Mouse (Mus musculus): ENCODE measurements around the gene Nr4a1. TPM values are rescaled to one million over a fixed set of nuclear protein-coding genes. Genes with fewer than 3 reads are reported as not detected.

Gene Nr4a1
- total RNA-seq, 2 experiments from 2014 or later: 275 to 349 TPM

GRCm38 (mm10) chr15:101283183-101283910 is 29.3 kb downstream of the Nr4a1 start:
- peak in 1 of 2 experiments; percentile 58 for DNase-seq (ENCODE audit: low spot score in 2 of 2)

DNA sequence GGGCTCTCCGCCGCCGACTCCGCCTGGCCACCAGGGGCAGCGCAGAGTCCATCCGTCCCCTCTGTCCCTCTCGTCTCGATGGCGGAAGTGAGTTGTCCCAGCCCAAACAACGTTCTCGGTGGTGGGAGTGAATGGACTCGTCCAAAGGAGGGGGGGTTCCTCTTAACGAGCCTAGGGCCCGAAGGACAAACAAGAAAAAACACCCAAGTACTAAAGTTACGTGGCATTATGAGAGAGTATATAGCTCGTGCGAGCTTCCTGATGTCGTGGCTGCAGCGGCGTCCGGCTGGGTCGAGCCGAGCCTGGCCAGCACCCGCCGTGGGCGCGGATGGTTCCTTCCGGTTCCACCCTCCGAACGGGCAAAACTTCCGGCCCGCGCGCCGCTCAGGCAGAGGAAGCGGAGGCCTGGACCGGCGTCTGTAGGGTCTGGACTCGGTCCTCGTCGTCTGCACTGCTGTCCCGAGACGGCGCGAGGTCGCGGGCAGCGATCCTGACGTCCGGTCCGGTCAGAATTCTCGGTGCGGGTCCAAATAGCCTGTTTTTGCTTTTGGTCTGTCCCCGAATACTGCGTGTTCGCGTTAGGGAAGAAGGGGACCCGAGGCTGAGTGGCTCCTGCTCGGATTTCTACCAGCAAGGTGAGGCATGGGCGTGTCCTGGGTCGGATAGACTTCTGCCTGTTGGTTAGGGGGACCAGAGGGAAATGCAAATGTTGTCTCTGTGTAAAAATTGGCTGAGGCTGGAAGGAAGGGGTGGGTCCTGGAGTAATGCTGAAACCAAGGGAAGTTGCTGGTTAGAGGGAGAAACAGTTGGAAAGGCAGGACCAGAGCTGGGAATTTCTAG is 30.1 kb downstream of the Nr4a1 start, which contains the start of gene Atg101:
Gene Atg101, plus strand, starts transcription at position 362 of the 840 bp plus-strand sequence.
- peak; percentile 87 to 88 for DNase-seq (ENCODE audit: low spot score in 2 of 2)

DNA sequence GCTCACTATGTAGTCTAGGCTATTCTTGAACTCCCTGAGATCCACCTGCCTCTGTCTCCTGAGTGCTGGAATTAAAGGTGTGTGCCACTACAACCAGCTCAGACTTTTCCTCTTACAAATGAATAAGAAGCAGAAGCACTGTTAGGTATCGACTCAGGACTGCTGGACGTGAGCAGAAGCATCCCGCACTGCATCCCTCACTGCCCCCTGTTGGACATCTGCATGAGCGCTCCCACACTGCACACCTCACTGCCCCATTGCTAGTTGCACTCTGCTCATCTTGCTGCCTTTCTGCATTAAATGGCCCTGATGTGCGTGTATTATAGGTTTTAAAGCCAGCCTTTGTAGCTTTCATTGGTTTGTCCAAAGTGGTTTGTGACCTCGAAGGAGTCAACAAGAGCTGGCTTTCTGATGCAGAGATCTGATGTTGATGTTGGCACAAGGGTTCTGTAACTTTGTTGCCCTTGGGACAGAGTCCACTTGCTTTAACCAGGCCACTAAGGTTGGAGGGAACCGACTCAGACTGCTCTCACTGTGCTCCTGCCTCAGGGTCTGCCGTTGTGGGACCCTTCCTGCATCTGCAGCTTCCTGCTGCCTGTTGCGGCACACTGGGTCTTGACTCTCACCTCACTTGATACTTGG is 32.2 kb downstream of the Nr4a1 start:
- no peak for DNase-seq (ENCODE audit: low spot score in 2 of 2)

- DNase-seq (ENCODE audit: low spot score in 2 of 2): no peak
These were observed 33.3 kb downstream of the Nr4a1 start for GRCm38 (mm10) chr15:101287361-101287760.

- no peak for DNase-seq (ENCODE audit: low spot score in 2 of 2)
These were observed 36.3 kb downstream of the Nr4a1 start for GRCm38 (mm10) chr15:101290354-101290753.

DNA sequence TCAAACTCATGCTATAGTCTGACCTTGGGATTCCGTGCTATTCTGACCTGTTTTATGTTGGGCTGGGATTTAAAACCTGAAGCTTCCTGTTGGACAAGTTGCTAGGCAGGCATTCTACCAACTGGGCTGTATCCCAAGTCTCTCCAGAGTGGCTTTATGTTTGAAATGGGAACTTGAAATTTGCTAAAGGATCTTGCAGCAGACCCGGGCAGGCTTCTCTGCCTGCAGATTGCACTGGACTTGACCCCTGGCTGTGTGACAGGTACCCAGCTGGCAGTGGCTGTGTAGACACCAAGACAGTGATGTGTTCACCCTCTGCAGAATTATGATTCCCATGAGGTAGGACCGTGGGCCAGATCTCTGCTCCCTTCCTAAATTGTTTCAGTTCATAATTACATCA is 37.9 kb downstream of the Nr4a1 start:
- DNase-seq (ENCODE audit: low spot score in 2 of 2): no peak

GRCm38 (mm10) chr15:101293025-101293621 is 39.1 kb downstream of the Nr4a1 start, which contains the start of gene 6030408B16Rik:
Gene 6030408B16Rik, plus strand, starts transcription at chr15:101293212.
- DNase-seq (ENCODE audit: low spot score in 2 of 2): no peak

GRCm38 (mm10) chr15:101294028-101294894 is 40.2 kb downstream of the Nr4a1 start:
- no peak for DNase-seq (ENCODE audit: low spot score in 2 of 2)

DNA sequence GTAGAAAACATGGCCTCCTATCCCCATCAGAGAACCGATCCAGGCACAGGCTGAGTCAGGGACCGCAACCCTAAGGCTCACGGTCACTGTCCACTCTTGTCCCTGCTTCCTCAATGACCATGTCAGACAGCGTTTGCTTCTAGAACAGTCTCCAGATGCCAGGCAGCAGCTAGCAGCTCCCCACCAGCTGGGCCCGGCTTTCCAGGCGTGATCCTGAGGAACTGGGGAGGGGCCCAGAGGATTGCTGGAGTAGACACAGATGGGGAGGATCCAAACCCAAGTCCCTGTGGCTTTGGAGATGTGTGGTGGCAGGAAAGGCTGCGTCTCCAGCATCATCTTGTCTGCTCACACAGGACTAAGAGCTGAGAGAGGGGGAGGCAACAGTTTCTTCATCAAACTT is 41.0 kb downstream of the Nr4a1 start:
- DNase-seq (ENCODE audit: low spot score in 2 of 2): no peak

- no peak for DNase-seq (ENCODE audit: low spot score in 2 of 2)
These were observed 41.5 kb downstream of the Nr4a1 start for GRCm38 (mm10) chr15:101295616-101296015.

DNA sequence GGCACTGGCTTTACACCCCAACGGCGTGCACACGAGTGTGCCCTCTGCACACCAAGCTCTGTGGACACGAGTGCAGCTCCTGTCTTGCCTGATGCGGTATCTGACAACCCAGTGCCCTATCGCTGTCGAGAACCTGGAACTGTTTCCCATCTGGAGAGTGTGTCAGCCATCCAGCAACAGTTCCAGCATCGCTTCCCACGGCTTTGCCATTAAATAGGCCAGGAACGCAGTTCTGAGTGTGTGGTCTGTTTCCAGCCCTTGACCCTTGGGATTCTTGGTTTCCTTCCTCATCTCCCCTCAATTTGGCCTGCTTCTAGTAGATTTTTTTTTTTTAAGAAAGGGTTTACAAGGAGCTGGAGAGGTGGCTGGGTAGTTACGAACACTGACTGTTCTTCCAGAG is 42.0 kb downstream of the Nr4a1 start:
- DNase-seq (ENCODE audit: low spot score in 2 of 2): no peak

DNA sequence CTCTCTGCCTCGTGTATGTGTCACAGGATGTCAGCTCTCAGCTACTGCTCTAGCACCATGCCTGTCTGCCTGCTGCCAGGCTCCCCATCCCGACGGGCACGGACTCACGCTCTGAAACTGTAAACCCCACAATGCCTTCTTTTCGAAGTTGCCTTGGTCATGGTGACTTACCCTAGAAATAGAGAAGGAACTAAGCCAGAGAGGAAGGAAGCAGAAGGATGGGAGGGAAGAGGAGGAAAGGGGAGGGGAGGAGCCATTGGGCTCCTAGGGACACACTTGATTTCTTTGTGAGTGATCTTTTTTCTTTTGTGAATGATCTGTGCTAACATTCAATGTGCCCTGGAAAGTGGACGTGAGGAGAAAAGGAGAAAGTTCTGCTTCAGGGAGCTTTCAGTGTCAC is 43.9 kb downstream of the Nr4a1 start:
- no peak for DNase-seq (ENCODE audit: low spot score in 2 of 2)

GRCm38 (mm10) chr15:101298550-101298949 is 44.5 kb downstream of the Nr4a1 start:
- DNase-seq (ENCODE audit: low spot score in 2 of 2): no peak

GRCm38 (mm10) chr15:101299480-101299960 is 45.5 kb downstream of the Nr4a1 start:
- no peak for DNase-seq (ENCODE audit: low spot score in 2 of 2)

- no peak for DNase-seq (ENCODE audit: low spot score in 2 of 2)
These were observed 46.1 kb downstream of the Nr4a1 start for GRCm38 (mm10) chr15:101300128-101300527.

DNA sequence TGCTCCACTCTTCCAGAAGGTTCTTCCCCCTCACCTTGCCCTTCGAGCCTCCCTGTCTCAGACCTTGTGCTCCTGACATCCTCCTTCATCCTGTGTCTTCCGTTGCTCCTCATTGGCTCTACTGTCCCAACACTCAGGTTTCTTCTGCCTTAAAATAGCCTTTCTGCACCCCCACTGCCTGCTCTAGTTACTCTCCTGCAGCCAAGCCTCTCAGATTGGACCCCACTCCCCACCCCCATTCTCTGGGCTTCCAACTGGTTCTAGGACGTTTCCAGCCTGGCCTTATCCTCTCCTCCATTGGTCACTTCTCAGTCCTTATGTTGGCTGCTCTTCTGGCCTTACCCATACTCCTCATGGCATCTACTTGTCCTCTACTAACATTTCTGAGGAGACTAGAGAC is 48.1 kb downstream of the Nr4a1 start:
- DNase-seq (ENCODE audit: low spot score in 2 of 2): no peak

DNA sequence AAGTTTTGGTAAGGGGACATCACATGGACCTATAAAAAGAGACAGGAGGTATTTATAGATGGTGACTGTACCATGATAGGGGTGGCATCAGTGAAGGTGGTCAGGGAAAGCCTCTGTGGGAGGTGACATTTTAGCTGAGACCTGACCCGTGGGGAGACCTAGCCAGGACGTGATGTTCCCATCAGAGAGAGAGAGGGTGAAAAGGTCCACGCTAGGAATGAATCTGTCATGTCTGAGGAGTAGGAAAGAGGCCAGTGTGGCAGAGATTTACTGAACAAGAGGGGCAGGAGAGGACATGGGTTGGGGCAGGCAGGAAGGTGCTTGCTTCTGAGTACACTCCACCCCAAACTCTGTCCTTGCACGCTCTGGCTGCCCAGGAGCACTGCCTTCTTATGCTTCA is 49.8 kb downstream of the Nr4a1 start:
- DNase-seq (ENCODE audit: low spot score in 2 of 2): no peak

- DNase-seq (ENCODE audit: low spot score in 2 of 2): no peak
These were observed 52.4 kb downstream of the Nr4a1 start for GRCm38 (mm10) chr15:101306459-101306858.

DNA sequence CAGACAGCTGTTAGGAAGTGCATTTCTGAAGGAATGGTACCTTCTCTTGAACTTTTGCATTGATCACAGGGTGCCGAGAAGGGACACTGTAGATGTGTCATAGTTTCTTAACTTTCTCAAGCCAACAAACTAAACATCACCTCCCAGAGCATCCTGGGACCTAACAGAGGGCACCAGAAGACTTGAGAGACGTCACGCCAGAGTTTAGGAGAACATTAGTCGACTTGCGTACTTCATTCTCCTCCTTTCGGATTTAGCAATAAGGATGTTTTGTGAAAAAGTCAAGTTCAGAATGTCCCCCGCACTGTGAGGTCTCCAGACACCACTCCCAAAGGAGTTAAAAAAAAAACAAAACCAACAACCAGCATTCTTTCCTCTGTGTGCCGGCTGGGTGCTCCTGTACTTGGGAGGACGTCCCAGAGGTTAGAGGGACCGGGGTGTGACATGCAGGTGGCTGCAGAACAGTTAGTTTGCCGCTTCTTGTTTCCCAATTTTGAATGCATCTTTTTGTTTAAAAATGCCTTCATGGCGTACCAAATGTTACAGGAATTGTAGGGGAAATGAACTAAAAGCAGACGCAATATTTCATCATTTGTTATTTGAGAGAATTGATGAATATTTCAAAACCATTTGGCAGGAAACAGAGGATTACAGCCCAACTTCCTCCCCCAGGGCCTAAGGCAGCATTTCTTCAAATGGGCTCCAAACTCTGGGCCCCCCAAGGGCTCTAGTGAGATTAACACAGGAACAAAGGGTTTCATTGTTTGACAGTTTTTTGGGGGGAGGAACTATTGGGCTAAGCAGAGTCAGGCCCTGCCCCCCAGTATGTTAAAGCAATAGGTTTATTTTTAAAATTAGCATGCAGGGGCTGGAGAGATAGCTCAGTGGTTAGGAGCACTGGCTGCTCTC is 54.6 kb downstream of the Nr4a1 start:
- no peak for DNase-seq (ENCODE audit: low spot score in 2 of 2)
